Mouse (Mus musculus): ENCODE data around the gene Med10.

DNA sequence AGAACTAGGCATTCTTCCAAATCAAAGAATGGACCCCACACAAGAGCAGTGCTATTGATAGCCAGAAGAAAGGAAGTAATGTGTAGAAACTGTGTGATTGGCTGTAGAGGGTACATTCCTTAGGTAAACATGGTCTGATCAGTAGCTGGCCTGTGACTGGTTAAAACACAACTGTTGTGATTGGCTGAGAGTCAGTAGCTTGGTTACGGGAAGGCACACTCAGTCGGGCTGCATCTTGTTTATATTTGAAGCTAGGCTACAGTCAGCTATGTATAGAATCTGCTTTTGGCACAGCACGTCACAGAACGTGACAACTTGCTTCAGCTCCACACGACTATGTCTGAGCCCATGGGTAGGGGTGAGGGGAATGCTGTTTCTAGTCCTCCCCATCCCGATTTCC lies 43.2 kb upstream of the Med10 start:
- no peak for TF ChIP-seq HCFC1 (IDR thresholded peaks at IDR 0.05; ENCODE audit: borderline replicate concordance, insufficient read depth, low read length)
- no peak for TF ChIP-seq ZNF384 (IDR thresholded peaks at IDR 0.05; ENCODE audit: low read depth, low read length)
- no peak for TF ChIP-seq MAFK (IDR thresholded peaks at IDR 0.05; ENCODE audit: insufficient read depth, low read depth, low read length)
- no peak for TF ChIP-seq ZC3H11A (IDR thresholded peaks at IDR 0.05; ENCODE audit: borderline replicate concordance, low read depth, low read length)
